Mouse (Mus musculus) CH12F3 (cell line): ENCODE results near the gene Nags.
"Not testable (repeated sequence)": the region's sequence is repeated elsewhere in the genome, so short reads cannot be mapped to it uniquely, and the experiment has no call there.

Source experiments
- in situ Hi-C: fragments of 300-500 bp; cut with MboI; formaldehyde crosslinking; loops from 2 replicates; pipeline ENCODE4 v1.14.3; 2020; ENCODE audit warnings: low sequenced_read_pairs

Nags gene

DNA sequence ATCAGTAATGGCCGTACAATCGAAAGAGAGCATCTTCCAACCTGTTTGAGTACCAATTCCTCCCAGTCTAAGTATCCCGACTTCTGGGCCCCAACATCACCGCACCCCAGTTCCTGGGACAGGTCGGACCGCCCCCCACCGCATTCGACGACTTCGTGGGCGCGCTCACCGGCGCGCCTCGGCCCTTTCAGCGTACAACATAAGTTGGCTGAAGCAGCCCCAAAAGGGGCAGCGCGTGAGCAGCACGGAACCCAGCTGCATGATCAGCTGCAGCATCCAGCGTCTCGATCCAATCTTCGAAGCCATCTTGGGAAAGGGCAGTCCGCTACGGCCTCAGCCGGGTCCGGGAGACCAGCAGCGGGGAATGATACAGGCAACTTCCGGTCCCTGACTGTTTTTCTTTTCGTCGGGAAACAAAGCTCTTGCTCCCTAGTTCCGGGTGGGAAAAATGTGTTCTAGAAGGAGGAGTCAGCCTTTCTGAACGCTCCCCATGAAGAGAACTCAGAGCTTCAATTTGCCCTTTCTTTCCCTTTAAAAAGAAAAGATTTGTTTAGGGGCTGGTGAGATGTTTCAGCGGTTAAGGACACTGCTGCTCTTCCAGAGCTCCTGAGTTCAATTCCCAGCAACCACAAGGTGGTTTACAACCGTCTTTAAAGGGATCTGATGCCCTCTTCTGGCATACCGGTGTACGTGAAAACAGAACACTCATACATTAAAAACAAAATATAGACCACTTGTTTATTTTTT lies 10.9 kb downstream of the Nags start, which contains the start of gene Tmem101:
TSS of gene Tmem101 (minus strand) at position 366 of the 747 bp plus-strand sequence.
- in situ Hi-C loops = no loop called here

GRCm38 (mm10) chr11:102156786-102157089 lies 11.4 kb downstream of the Nags start:
- in situ Hi-C loops = no loop called here

DNA sequence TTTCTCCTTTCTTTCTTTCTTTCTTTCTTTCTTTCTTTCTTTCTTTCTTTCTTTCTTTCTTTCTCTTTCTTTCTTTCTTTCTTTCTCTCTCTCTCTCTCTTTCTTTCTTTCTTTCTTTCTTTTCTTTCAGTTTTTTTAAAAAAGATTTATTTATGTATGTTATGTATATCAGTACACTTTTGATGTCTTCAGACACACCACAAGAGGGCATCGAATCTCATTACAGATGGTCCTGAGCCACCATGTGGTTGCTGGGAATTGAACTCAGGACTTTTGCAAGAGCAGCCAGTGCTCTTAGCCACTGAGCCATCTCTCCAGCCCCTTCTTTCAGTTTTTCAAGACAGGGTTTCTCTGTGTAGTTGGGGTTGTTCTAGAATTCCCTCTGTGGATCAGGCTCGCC lies 12.7 kb downstream of the Nags start:
- in situ Hi-C loops = not testable (repeated sequence)

- in situ Hi-C loops = no loop called here
These were observed 14.5 kb downstream of the Nags start for GRCm38 (mm10) chr11:102159781-102160180.

GRCm38 (mm10) chr11:102165971-102166722 lies 20.8 kb downstream of the Nags start:
- in situ Hi-C loops = no loop called here

DNA sequence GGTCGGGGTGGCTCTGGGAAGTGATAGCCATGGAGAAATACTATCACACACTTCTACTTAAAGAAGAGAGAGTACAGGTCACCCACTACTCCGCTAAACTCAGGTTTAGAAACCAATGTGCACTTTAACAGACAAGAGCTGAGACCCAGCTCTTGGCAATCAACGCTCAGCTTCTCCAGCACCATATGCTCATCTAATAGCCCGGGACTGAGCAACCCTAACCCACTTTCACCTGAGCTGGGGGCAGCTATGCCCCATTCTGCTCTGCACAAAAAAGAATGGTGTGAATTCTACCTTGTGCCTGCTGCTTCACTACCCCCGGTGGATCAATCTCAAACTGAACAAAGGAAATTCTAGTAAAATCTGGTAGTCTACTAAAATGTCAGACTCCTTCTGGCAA lies 22.2 kb downstream of the Nags start:
- in situ Hi-C loops = no loop called here

DNA sequence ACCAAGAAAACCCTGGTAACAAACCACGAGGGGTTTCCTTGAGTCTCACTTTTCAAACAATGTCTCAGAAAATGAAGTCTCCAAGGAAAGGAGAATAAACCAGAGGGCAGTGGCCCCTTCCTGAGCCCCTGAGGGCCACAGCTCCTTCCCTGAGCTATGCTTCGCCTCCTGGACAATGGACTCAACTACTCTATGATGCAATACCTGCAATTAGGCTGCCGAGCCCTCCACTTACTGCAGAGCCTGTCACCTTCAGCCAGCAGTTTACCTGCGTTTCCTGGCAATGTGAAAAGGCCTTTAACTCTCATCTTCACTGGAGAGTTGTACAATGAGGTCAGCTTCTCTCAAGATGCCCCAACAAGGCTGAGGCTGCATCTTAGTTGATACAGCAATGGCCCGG lies 23.4 kb downstream of the Nags start:
- in situ Hi-C loops = no loop called here

DNA sequence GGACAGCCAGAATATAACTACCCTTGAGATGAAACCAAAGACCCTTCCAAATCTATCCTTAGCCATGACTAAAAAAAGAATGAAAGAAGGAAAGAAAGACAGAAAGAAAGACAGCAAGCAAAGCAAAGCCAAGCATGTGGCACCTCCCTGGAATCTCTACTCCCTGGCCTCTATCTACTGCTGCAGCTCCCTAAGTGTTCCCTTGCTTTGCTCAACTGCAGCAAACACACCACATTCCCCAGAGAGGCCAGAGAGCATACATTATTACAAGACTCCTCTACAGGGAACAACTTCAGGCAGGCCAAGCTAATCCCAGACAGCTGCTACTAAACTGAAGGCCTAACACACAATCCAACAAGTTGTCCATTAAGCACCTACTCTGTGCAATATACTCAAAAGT lies 34.5 kb downstream of the Nags start:
- in situ Hi-C loops = no loop called here

GRCm38 (mm10) chr11:102184253-102184645 lies 38.9 kb downstream of the Nags start:
- in situ Hi-C loops = no loop called here

- in situ Hi-C loops = no loop called here
These were observed 39.6 kb downstream of the Nags start, which contains the start of gene Lsm12 for GRCm38 (mm10) chr11:102184646-102185495. Lsm12 (minus strand) TSS chr11:102185296.

DNA sequence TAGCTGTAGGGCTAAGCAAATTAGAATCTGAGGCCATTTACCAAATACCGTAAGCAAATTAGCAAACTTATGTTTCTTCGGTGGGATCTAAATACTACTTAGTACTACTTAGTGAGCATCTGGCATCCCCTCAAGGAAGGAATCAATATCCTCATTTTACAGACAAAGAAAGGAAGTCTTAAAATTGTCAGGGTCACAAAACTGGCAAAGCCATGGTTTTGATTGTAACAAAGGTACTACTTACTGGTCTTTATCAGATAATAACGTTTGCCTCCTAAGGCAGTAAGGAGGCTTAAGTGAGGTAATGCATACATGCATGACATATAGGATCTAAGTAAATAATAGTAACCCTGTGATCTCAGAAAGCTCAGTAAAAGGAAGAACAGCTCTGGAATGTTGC lies 40.4 kb downstream of the Nags start:
- in situ Hi-C loops = no loop called here

GRCm38 (mm10) chr11:102186235-102186634 lies 40.9 kb downstream of the Nags start:
- in situ Hi-C loops = no loop called here

DNA sequence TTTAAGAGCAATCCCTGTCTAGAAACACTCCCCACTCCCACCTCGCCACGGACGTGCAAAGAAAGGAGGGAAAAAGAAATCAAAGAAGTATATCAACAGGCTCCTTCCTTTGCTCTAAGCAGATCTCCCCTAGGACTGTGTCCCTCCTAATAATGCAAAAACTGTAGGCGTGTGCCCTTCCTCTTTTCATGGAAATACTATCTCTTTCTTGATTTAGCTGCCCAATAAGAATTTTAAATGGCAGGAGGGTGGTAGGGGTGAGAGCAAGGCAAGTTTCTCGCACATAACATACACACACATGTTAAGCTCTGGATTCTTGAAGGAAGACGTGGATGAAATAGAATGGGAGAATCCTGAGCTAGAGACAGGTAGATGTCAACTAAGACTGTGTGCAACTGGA lies 43.7 kb downstream of the Nags start:
- in situ Hi-C loops = no loop called here

GRCm38 (mm10) chr11:102189461-102190436 lies 44.4 kb downstream of the Nags start, which contains the start of gene G6pc3:
G6pc3 (plus strand) TSS chr11:102189620.
- in situ Hi-C loops = no loop called here

DNA sequence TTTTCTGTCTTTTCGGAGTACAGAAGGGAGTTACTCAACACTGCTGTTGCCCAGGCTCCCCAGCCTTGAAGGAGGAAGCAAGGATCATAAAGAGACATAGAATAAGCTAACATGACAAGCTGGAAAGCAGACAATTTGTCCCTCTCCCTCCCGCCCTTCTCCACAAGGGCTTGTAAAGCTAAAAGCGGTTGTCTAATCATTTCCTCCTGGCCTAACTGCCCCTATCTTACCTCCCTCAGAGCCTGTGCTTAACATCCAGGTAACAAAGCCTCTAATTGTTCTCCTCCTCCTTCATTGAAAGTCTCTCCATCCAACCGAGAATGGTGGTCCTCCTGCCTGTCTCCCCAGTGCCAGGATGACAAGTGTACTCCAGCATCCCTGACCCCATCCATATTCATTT lies 45.5 kb downstream of the Nags start:
- in situ Hi-C loops = no loop called here

DNA sequence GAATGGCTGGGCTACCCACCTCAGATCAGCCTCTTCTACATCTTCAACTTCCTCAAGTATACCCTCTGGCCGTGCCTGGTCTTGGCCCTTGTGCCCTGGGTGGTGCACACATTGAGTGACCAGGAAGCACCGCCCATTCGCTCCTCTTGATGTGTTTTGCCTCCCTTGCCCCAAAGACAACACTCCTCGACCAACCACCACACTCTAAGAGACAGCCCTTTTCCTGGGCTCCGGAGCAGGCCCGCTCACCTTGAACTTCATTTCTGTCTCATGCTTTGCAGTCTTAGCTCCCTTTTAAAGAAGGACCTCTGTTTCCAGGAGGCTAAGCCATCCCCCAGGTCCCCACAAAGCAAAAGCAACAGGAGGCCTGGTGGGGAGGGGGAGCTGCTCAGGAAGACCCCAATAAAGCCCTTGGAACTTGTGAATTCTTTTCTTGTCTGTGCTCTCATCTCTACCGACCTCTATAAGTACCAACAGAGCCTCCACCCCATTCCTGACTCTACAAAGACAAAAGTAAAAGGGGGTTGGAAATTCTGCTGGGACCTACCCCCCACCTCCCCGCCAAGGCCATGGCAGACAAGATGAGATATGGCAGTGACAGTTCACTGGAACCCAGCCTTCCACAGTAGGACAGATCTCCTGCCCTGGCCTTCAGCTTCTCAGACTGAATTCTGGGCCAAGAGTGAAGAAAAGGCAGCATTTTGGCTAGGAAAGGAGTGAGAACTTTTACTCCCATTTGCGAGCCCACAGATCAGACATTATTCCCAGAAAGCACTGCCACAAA lies 48.5 kb downstream of the Nags start:
- in situ Hi-C loops = no loop called here

DNA sequence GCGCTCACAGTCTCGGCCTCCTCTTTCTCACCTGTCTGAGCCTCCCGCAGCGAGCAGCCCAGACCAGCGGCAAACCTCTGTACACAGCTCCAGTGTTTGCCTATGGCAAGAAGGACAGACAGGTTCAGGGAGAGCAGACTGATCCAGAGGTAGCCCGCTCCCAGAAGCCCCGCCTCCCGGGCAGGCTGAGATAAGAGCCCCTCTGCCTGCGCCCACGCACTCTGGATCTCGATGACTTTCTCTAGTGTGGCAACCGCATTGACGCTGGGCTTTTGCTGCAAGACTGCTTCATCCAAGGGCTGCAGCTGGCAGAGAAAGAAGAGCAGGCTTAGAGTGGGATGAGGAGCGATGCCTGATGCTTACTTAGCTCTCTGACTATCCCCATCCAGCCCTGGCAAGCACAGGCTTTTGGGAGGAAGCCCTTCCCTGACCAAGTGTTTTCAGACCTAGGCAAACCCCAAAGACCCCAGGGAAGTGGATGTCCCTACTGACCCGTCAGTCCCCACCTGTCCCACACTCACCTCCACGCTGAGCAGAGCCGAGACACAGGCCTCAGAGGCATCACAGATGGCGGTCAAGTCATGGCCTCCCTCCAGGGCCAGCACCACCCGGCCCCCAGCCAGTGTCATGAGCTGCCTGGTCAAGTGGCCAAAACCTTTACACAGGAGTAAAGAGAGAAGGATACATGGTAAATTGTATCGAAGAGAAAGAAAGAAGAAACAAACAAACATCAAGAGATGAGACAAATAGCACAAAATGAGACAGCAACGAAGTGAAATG lies 50.9 kb downstream of the Nags start:
- in situ Hi-C loops = no loop called here

GRCm38 (mm10) chr11:102198245-102198644 lies 52.9 kb downstream of the Nags start:
- in situ Hi-C loops = no loop called here
